Mouse (Mus musculus): ENCODE measurements around the gene Tnxb. TPM values are rescaled to one million over a fixed set of nuclear protein-coding genes. Genes with fewer than 3 reads are reported as not detected.
A peak's percentile ranks its signal among the peaks of the same experiment; 100 is the strongest.

Tnxb gene
- total RNA-seq, 1 experiment from 2014 or later = 0.05 TPM

- no peak for ATAC-seq (replicated peaks in 1 of 2; ENCODE audit: insufficient read depth in 1 of 2, low FRiP score in 2 of 2, low TSS enrichment in 1 of 2, low read depth in 1 of 2, poor library complexity in 2 of 2, severe bottlenecking in 2 of 2)
Measured at GRCm38 (mm10) chr17:34673139-34673538, 2.8 kb downstream of the Tnxb start.

GRCm38 (mm10) chr17:34674524-34675204 is 4.3 kb downstream of the Tnxb start:
- no peak for ATAC-seq (replicated peaks in 1 of 2; ENCODE audit: insufficient read depth in 1 of 2, low FRiP score in 2 of 2, low TSS enrichment in 1 of 2, low read depth in 1 of 2, poor library complexity in 2 of 2, severe bottlenecking in 2 of 2)

- ATAC-seq (replicated peaks in 1 of 2; ENCODE audit: insufficient read depth in 1 of 2, low FRiP score in 2 of 2, low TSS enrichment in 1 of 2, low read depth in 1 of 2, poor library complexity in 2 of 2, severe bottlenecking in 2 of 2) = no peak
Measured at GRCm38 (mm10) chr17:34675205-34676092, 5.1 kb downstream of the Tnxb start.

GRCm38 (mm10) chr17:34676093-34676460 is 5.7 kb downstream of the Tnxb start:
- ATAC-seq (replicated peaks in 1 of 2; ENCODE audit: insufficient read depth in 1 of 2, low FRiP score in 2 of 2, low TSS enrichment in 1 of 2, low read depth in 1 of 2, poor library complexity in 2 of 2, severe bottlenecking in 2 of 2) = no peak

DNA sequence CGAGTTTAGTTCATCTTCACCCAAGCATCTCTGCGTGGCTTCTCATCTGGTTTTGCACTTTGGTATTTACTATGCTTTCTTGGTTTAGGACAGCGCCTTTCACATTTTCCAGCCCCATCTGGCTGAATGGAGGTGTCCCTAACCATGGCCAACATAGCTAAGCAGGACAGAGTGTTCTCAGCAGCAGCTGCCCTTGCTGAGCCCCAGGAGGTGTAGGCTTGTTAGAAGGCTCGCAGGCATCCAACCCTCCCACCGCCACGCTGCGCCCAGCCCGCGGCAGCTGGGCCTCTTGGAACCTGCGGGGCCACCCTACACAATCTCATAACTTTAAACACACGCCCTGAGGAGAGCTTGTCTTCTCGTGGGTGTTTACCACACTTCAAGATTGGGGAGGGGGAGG is 6.3 kb downstream of the Tnxb start:
- ATAC-seq (replicated peaks in 1 of 2; ENCODE audit: insufficient read depth in 1 of 2, low FRiP score in 2 of 2, low TSS enrichment in 1 of 2, low read depth in 1 of 2, poor library complexity in 2 of 2, severe bottlenecking in 2 of 2) = no peak

GRCm38 (mm10) chr17:34680191-34680590 is 9.9 kb downstream of the Tnxb start:
- ATAC-seq (replicated peaks in 1 of 2; ENCODE audit: insufficient read depth in 1 of 2, low FRiP score in 2 of 2, low TSS enrichment in 1 of 2, low read depth in 1 of 2, poor library complexity in 2 of 2, severe bottlenecking in 2 of 2) = no peak

DNA sequence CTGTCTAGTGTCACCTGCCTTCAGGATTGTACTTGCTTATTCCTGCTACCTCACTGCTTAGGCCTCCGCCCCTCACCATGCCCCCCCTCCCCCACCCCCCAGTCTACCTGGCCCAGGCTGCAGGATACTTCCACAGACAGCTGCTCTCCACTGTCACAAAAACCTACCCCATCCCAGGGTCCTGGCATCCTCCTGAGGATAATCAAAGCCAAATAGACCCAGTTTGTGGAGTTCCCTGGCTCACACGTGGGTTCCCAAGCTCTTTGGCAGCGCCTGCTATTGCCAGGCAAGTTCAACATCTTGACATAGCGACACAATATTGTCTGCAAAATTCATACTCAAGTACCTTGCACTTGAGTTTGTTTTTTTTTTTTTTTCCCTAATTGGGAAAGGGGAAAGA is 10.3 kb downstream of the Tnxb start:
- no peak for ATAC-seq (replicated peaks in 1 of 2; ENCODE audit: insufficient read depth in 1 of 2, low FRiP score in 2 of 2, low TSS enrichment in 1 of 2, low read depth in 1 of 2, poor library complexity in 2 of 2, severe bottlenecking in 2 of 2)

GRCm38 (mm10) chr17:34681132-34681571 is 10.8 kb downstream of the Tnxb start:
- ATAC-seq (replicated peaks in 1 of 2; ENCODE audit: insufficient read depth in 1 of 2, low FRiP score in 2 of 2, low TSS enrichment in 1 of 2, low read depth in 1 of 2, poor library complexity in 2 of 2, severe bottlenecking in 2 of 2) = peak; percentile 64 to 82

DNA sequence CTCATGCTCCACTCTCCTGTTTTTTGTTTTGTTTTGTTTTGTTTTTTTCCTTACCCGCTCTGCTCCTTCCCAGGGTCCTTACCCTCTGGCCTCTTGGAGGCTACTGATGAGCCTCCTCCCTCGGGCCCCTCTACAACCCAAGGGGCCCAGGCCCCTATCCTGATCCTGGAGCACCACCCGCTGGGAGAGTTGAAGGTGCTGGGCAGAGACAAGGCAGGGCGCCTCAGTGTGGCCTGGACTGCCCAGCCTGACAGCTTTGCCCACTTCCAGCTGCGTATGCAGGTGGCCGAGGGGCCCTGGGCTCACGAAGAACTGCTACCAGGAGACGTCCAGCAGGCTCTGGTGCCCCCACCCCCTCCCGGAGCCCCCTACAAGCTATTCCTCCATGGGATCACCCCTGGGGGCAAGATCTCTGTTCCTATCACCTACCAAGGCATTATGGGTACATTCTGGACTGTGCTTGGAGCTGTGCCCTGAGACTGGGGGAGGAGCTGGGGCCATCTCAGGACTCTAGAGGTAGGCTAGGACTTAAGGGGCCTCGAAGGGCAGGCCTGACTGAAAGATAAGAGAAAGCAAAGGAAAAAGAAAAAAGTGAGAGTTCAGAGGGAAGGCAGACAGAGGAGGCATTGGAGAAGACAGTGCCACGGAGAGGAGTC is 11.7 kb downstream of the Tnxb start:
- ATAC-seq (replicated peaks in 1 of 2; ENCODE audit: insufficient read depth in 1 of 2, low FRiP score in 2 of 2, low TSS enrichment in 1 of 2, low read depth in 1 of 2, poor library complexity in 2 of 2, severe bottlenecking in 2 of 2) = no peak

- no peak for ATAC-seq (replicated peaks in 1 of 2; ENCODE audit: insufficient read depth in 1 of 2, low FRiP score in 2 of 2, low TSS enrichment in 1 of 2, low read depth in 1 of 2, poor library complexity in 2 of 2, severe bottlenecking in 2 of 2)
Measured at GRCm38 (mm10) chr17:34683179-34683578, 12.8 kb downstream of the Tnxb start.

DNA sequence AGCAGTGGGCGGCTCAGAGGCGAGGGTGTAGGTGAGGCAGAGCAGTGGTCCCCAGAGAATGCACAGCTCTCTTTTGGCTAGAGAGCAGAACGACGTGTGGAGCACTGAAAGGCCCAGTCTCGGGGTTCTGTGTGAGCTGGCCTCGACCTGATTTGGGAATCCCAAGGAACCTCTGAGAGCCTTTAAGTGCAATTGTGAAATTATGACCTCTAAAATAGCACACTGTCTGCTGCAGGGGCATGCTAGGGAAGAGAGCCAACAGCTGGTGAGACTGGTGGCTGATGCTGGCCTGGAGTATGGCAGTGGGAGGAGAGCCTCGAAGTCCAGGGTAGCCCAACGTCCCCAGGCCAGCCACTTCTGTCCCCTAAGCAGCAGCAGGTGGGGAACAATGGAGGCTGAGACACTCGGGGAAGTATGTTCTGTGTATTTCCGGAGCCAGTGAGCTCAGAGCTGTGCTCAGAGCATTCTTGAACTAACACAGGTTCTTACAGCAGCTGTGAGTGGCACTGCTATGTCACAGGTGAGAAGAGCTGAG is 13.4 kb downstream of the Tnxb start:
- ATAC-seq (replicated peaks in 1 of 2; ENCODE audit: insufficient read depth in 1 of 2, low FRiP score in 2 of 2, low TSS enrichment in 1 of 2, low read depth in 1 of 2, poor library complexity in 2 of 2, severe bottlenecking in 2 of 2) = no peak

DNA sequence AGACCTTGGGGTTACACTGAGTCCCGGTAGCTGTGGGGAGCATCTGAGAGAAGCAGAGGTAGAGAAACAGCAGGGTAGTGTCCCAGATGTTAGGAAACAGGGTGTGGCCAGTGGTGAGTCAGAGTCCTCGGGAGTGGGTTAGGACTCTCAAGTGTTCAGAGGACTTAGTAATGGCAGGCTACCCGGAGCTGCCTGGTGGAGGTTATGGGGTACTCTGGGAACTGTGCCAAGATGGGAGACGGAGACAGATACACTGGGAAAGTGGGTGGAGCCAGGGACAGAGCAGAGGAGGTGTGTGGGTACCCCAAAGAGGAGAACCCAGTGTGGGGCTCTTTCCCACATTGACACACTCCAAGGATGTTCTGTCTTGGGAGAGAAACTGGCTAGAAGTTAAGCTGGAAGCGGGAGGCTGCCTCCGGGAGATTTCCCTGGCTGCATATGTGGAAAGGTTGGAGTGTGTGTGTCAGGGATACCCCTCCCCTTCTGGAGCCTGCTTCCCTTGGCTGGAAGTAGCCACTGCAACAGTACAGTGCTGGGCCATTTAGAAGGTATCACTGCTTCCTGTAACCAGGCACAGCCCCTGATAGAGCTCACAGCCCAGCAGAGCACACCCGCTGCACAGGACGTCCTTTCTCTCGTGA is 14.0 kb downstream of the Tnxb start:
- ATAC-seq (replicated peaks in 1 of 2; ENCODE audit: insufficient read depth in 1 of 2, low FRiP score in 2 of 2, low TSS enrichment in 1 of 2, low read depth in 1 of 2, poor library complexity in 2 of 2, severe bottlenecking in 2 of 2) = no peak

GRCm38 (mm10) chr17:34685120-34686110 is 15.1 kb downstream of the Tnxb start:
- ATAC-seq (replicated peaks in 1 of 2; ENCODE audit: insufficient read depth in 1 of 2, low FRiP score in 2 of 2, low TSS enrichment in 1 of 2, low read depth in 1 of 2, poor library complexity in 2 of 2, severe bottlenecking in 2 of 2) = peak; percentile 14 to 16; a peak in 2 of 4 replicates

- ATAC-seq (replicated peaks in 1 of 2; ENCODE audit: insufficient read depth in 1 of 2, low FRiP score in 2 of 2, low TSS enrichment in 1 of 2, low read depth in 1 of 2, poor library complexity in 2 of 2, severe bottlenecking in 2 of 2) = no peak
Measured at GRCm38 (mm10) chr17:34688889-34689288, 18.6 kb downstream of the Tnxb start.

DNA sequence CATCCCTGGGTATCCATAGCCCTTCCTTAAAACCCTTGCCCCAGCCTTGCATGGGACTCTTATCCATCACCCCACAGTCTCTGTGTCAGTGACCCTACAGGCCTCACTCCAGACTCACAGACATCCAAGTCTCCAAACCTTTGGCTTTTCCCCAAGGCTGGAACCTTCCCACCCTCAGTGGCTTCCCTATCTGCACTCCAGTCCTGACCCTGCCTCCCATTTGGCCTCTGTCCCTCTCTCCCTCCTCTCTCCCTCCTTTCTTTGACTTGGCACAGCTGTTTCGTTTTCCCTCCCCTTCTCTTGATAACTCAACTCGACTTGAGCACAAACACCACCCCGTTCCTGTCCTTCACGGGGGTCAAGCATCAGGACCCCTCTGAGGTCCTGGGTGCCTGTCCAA is 20.1 kb downstream of the Tnxb start:
- ATAC-seq (replicated peaks in 1 of 2; ENCODE audit: insufficient read depth in 1 of 2, low FRiP score in 2 of 2, low TSS enrichment in 1 of 2, low read depth in 1 of 2, poor library complexity in 2 of 2, severe bottlenecking in 2 of 2) = no peak

DNA sequence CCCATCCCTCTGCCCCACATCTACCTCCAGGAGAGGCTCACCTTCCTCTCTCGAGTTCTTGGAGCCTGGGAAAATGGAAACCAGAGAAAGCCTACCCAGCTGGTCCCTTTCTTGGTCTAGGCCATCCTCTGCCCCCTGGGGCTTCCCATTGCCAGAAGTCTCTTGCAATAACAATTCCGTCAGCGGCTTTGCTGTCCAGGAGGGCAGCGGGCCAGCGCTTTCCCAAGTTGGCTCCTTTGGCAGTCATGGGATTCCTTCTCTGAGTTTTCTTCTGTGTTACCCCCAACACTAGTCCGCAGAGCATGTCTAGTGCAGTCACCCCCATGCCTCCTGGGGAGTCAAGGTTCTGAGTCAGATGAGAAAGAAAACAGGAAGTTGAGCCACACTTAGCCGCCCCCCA is 22.6 kb downstream of the Tnxb start:
- ATAC-seq (replicated peaks in 1 of 2; ENCODE audit: insufficient read depth in 1 of 2, low FRiP score in 2 of 2, low TSS enrichment in 1 of 2, low read depth in 1 of 2, poor library complexity in 2 of 2, severe bottlenecking in 2 of 2) = no peak

Measured in hematopoietic stem cell, adult 5-6 weeks (primary cell).